Mouse (Mus musculus) C2C12 (cell line): ENCODE data around the gene Plau. TPM values are rescaled to one million over a fixed set of nuclear protein-coding genes. Genes with fewer than 3 reads are reported as not detected.

ENCODE experiments used
- H3K27me3 ChIP-seq: one replicate; pipeline ENCODE4 v1.6.1; 2011; ENCODE audit not compliant: control insufficient read depth, insufficient read depth, insufficient read length
- H3K36me3 ChIP-seq: one replicate; pipeline ENCODE4 v1.6.1; 2011; ENCODE audit not compliant: control insufficient read depth, insufficient read depth
- H3K4me3 ChIP-seq: one replicate; pipeline ENCODE4 v1.5.1; 2011; ENCODE audit warnings: mild to moderate bottlenecking, control low read depth; ENCODE audit not compliant: poor library complexity, insufficient read depth, severe bottlenecking
- H3K79me2 ChIP-seq: one replicate; pipeline ENCODE4 v1.6.1; 2011; ENCODE audit not compliant: control insufficient read depth, insufficient read depth
- H3K79me3 ChIP-seq: one replicate; pipeline ENCODE4 v1.6.1; 2011; ENCODE audit warnings: low read depth, control low read depth
- H3ac ChIP-seq: one replicate; pipeline ENCODE3; 2011; ENCODE audit warnings: low read depth; ENCODE audit not compliant: control insufficient read depth, insufficient read length
- CEBPB ChIP-seq: IDR thresholded peaks from one replicate; pipeline ENCODE4 v1.6.1; 2011; ENCODE audit warnings: low read depth, mild to moderate bottlenecking, control low read depth, moderate library complexity
- CTCF ChIP-seq: IDR thresholded peaks from one replicate; pipeline ENCODE4 v1.5.1; 2011; ENCODE audit not compliant: control insufficient read depth, insufficient read depth, insufficient read length
- FOSL1 ChIP-seq: IDR thresholded peaks from one replicate; pipeline ENCODE4 v1.8.0; 2011; ENCODE audit warnings: mild to moderate bottlenecking, low read length; ENCODE audit not compliant: poor library complexity, insufficient read depth, severe bottlenecking
- MAX ChIP-seq: IDR thresholded peaks from one replicate; pipeline ENCODE4 v1.6.1; 2011; ENCODE audit warnings: mild to moderate bottlenecking, control low read depth
- MYOD1 ChIP-seq: IDR thresholded peaks from one replicate; pipeline ENCODE4 v1.6.1; 2011; ENCODE audit warnings: low read depth; ENCODE audit not compliant: control insufficient read depth, insufficient read length
- MYOG ChIP-seq: IDR thresholded peaks from one replicate; pipeline ENCODE4 v1.6.1; 2011; ENCODE audit not compliant: control insufficient read depth, insufficient read length; ENCODE audit errors: extremely low read depth
- USF1 ChIP-seq: IDR thresholded peaks from one replicate; pipeline ENCODE4 v1.6.1; 2011; ENCODE audit warnings: low read depth, mild to moderate bottlenecking, control low read depth, moderate library complexity
- polyA plus RNA-seq: library from polyadenylated mRNA; unstranded; fragments of >200 nt; fragmentation: generic; extraction: Trizol; gene quantifications from one replicate; pipeline ENCODE4 v1.2.1, GENCODE M21; 2012; ENCODE audit warnings: missing spikeins

The Plau gene
- polyA plus RNA-seq, 1 experiment: 106 TPM

DNA sequence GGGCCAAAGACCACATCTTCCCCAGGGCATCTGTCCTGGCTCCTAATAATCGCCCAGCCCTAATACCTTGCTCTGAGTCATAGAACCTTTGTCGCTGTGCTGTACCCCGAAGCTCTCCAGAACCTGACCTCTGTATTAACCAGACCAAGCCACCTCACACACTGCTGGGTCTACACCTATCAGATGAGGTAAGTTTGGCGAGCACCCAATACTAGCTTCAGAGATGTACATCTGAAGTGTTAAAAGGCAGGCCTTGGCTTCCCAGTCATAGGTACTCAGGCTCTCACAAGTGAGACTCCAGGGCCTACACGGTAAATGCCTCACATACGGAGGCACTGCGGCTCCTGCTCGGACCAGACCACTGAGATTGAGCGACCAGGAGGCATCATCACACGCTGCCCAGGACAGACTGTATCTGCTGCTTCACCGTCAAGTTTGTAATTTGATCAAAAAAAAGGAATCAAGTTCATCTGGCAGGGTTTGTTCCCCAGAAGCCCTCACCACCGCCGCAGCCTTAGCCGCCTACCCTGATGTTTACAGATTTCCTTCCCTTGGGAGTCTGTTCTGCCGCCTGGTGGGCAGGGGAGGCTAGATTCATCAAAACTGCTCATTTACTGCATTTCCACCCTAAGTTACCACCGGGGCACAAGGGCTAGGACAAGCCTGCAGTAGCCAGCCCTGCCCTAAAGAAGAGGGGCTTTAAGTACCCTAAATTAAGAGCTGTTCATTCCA lies 44.8 kb upstream of the Plau start:
- H3ac ChIP-seq: peak overlapping the region; percentile 56
- TF ChIP-seq CTCF (peak; percentile 4), FOSL1 (no peak)
- H3K27me3 ChIP-seq: no peaks in the 10 kb centered on the region
- peak overlapping the region; percentile 74 for H3K4me3 ChIP-seq
- peaks cover 55% of the 10 kb centered on the region for H3K36me3 ChIP-seq
- peaks cover 68% of the 10 kb centered on the region for H3K79me3 ChIP-seq
- peaks cover 91% of the 10 kb centered on the region for H3K79me2 ChIP-seq

DNA sequence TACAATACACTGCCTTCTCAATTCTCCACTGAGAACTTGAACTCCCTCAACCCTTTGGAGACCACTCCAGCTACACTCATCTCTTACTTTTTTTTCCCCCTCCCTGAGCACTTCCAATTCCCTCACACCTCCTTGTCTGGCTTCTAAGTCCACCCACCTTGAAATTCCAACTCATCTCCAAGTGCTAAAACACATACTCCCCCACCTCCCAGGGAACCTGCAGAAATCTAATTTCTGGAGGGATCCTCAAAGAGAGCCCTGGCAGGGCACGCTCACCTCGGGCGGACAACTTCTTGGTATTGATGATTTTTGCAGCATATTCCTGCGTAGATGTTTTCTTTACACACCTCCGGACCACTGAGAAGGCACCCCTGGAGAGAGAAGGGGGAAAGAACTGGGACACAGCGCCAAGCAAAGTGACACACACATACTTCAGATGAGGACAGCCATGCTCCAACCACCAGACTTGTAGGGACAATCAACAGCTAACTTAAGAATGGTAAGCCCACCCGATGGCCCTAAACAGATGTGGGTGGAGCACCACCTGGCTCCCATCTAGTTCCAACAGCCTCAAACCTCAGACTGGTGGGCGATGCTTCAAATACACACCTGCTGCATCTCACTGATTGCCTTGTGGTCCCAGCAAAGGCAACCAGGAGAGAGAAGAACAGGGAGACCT lies 44.1 kb upstream of the Plau start:
- H3K36me3 ChIP-seq: peaks cover 48% of the 10 kb centered on the region
- peaks cover 84% of the 10 kb centered on the region for H3K79me2 ChIP-seq
- H3K4me3 ChIP-seq: peak overlapping the region; percentile 74
- H3ac ChIP-seq: peak overlapping the region; percentile 39
- peaks cover 61% of the 10 kb centered on the region for H3K79me3 ChIP-seq
- TF ChIP-seq USF1: no peak
- TF ChIP-seq MYOD1: no peak
- no peak for TF ChIP-seq CEBPB
- TF ChIP-seq MYOG: no peak
- no peak for TF ChIP-seq FOSL1
- TF ChIP-seq CTCF: no peak
- no peak for TF ChIP-seq MAX
- H3K27me3 ChIP-seq: no peaks in the 10 kb centered on the region

DNA sequence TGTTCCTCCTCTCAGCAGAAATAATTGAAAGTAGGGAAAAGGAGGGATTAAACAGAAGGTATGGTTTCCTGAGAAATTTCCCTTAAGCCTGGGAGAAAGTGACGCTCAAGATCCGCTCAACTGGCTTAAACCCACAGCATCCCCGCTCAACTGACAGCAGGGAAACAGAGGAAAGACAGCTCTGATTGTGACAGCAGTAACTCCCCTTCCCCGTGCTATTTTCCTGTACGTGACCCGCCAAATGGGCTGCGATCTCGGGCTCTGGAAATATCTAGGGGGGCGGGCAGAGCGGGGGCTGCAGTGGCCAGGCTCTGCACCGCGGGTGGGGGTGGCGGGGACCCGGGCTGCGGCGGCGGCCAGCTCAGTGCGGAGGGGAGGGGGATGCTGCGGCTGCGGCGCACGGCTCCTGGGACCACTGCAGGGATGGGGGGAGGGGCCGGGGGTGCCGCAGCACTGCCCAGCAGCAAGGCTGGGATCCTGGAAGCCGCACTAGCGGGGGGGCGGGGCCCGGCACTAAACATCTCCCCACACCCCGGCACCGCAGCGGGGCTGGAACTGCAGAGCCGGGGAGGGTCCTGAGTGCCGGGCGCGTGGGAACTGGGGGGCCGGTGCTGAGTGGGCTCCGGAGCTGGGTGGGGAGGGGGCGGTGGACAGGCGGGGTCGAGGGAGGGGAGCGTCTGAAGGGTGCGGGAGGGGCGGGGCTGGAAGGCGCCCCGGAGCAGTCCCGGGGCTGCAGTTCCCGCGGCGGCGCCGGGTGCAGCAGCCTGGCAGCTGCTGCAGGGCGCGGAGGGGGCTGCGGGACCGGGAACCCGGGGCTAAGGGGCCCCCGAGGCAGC lies 43.3 kb upstream of the Plau start:
- no peak for TF ChIP-seq USF1
- TF ChIP-seq MAX: no peak
- no peak for TF ChIP-seq MYOG
- no peak for TF ChIP-seq FOSL1
- no peak for TF ChIP-seq CTCF
- TF ChIP-seq CEBPB: no peak
- no peak for TF ChIP-seq MYOD1
- peaks cover 42% of the 10 kb centered on the region for H3K36me3 ChIP-seq

DNA sequence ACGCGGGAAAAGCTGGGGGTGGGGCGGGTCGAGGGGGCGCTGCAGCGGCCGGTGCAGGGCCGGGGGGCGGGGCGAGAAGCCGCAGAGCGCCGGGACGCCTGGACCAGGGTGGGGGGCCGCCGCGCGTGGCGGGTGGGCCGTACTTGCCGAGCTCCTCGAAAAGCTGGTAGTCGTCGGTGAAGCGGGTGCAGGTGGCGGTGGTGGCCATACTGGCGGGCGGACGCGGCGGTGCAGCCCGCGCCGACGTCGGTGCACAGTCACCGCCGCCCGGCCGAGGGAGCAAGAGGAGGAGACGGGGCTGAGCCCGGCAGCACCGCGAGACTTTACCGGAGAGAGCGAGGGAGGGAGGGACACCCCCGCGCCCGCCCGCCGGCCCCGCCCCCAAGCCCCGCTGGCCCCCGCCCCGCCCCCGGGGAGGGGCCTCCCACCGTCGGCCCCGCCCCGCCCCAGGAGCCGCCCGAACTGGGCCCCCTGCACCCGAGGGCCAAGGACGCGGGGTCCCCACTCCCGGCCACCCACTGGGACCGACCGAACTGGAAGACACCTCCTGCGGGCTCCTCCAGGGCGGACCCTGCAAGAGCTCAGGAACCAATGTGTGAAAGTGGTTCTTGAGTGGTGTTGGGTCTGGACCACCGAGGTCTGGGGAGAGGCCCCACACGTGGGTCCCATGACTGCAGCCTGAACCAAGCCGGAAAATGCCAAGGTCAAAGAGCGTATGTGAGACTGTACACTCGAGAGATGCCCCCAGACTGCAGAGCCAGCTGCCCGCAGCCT lies 42.5 kb upstream of the Plau start, which contains the start of gene Camk2g:
Gene Camk2g (minus strand): TSS at position 331 of the 774 bp plus-strand sequence.
- peaks cover 68% of the 10 kb centered on the region for H3K79me2 ChIP-seq
- H3K79me3 ChIP-seq: peaks cover 45% of the 10 kb centered on the region
- peak within 1 kb of the TSS; percentile 74 for H3K4me3 ChIP-seq
- peak within 1 kb of the TSS; percentile 97 for H3ac ChIP-seq
- peak; percentile 2 for TF ChIP-seq USF1
- TF ChIP-seq FOSL1: no peak
- peak; percentile 56 for TF ChIP-seq MAX
- TF ChIP-seq CTCF: peak; percentile 1
- TF ChIP-seq CEBPB: no peak
- no peak for TF ChIP-seq MYOD1
- no peak for TF ChIP-seq MYOG
- peaks cover 34% of the 10 kb centered on the region for H3K36me3 ChIP-seq
- H3K27me3 ChIP-seq: no peaks in the 10 kb centered on the region

More for the DNA sequence above, 43.3 kb upstream of the Plau start:
- peak overlapping the region; percentile 97 for H3ac ChIP-seq
- peak overlapping the region; percentile 74 for H3K4me3 ChIP-seq
- H3K79me3 ChIP-seq: peaks cover 53% of the 10 kb centered on the region
- H3K27me3 ChIP-seq: no peaks in the 10 kb centered on the region
- peaks cover 76% of the 10 kb centered on the region for H3K79me2 ChIP-seq

DNA sequence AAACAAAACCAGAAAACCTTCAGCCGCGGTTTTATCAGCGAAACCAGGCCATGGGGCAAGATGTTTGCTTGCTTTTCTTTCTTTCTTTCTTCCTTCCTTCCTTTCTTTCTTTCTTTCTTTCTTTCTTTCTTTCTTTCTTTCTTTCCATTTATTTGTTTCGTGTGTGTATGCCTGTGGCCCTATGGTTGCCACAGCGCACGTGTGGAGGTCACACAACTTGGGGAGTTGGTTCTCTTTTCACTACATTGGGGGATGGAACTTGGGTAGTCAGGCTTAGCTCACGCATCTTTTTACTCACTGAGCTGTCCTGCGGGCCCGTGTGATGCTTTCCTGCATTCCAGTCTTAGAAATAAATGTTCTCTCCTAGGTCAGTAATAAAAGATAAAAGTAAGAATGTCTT lies 41.9 kb upstream of the Plau start:
- Histone ChIP-seq H3K79me3 (peaks cover 40% of the 10 kb centered on the region), H3K4me3 (peak overlapping the region; percentile 74), H3K36me3 (peaks cover 27% of the 10 kb centered on the region), H3K27me3 (no peaks in the 10 kb centered on the region), H3ac (peak overlapping the region; percentile 85), H3K79me2 (peaks cover 62% of the 10 kb centered on the region)
- TF ChIP-seq FOSL1: no peak
- no peak for TF ChIP-seq CEBPB
- TF ChIP-seq MYOD1: no peak
- no peak for TF ChIP-seq USF1
- TF ChIP-seq CTCF: no peak
- TF ChIP-seq MYOG: no peak
- no peak for TF ChIP-seq MAX
